In the genomic region with DNA sequence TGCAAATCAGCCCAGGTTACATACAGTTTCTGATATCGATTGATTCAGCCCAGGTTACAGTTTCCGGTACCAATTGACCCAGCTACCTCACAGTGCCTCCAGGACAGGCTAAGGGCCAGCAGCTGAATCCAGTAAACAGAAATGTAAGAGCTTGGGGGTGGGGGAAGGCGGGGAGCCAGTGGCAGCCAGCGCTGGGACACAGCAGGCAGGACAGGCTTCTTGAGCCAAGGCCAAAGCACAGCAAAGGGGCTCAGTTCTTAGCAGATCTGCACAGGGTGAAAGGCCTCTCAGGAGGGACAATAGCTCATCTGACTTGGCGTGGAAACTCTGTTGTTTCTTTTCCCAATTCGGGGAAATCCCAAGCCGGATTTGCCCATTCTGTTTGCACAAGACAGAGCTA, we compare ENCODE assay signal across 10 mouse cellular contexts. TPM values are rescaled to one million over a fixed set of nuclear protein-coding genes. Genes with fewer than 3 reads are reported as not detected.
DNase-seq lines count a peak whose midpoint lies in the region.
"Had no signal": no experiment of that assay in that cellular context is flagged by ENCODE, and none has a peak within 500 bp of the region (broad histone marks: within the 10 kb centered on the region; RNA-seq: fewer than 3 reads in every experiment).

No protein-coding gene starts in this region.

- peak; percentile 52 to 71 for DNase-seq in cerebellum, postnatal 10 days
- DNase-seq in cerebellum, adult 9-11 months, result no peak
- peak; percentile 52 for DNase-seq in kidney, postnatal 10 days
- DNase-seq in kidney, postnatal 14 days, result no peak
- peak; percentile 100 for DNase-seq in adipocyte (ENCODE audit: low spot score)
- peak; percentile 71 for DNase-seq in left cerebral cortex, postnatal 4 days
- DNase-seq in thymus, postnatal 25 days, result no peak
- no peak for DNase-seq in retina, embryonic 14.5 days (ENCODE audit: low spot score)
- DNase-seq: kidney, adult 9 months; liver, embryonic 13.5 days had no signal

- intact Hi-C loops in left cerebral cortex, postnatal 4 days (cut with DNase I), result no loop called here

RNA-seq across cellular contexts. Expression of a gene that starts 28.5 kb away (rescaled TPM):
- 10 to 100 TPM; 61.7 to 68.4 TPM for total RNA-seq in left cerebral cortex, postnatal 4 days (2021)

Comparison
In these comparisons a context has a peak if more than half of its experiments do, and no peak if none do; other contexts are left out.
1. DNase-seq: peak in cerebellum, postnatal 10 days (2 of 2), kidney, postnatal 10 days (single experiment), adipocyte (single experiment) and left cerebral cortex, postnatal 4 days (single experiment); none in cerebellum, adult 9-11 months (single experiment), kidney, postnatal 14 days (single experiment), thymus, postnatal 25 days (single experiment) and retina, embryonic 14.5 days (single experiment).